Comparison of ENCODE assay signal across 18 mouse cellular contexts in the genomic region with DNA sequence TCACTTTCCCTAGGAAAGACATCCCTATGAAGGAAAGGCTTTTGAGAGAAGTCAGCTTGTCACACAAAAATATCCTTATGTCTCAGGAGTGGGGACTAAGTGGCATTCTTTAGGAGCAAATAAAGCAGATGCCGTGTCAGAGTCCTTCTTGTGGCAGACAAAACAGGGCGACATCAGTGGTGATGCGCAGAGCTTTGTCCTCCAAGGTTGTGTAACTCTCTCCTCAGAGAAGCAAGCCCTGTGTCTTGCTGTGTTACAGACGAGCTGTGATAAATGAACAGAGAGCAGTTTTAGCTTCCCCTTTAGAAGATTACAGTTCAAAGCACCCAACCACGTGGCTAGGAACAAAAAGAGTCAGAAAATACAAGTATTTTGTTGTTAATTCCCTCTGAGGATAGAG.
A peak's percentile ranks its signal among the peaks of the same experiment; 100 is the strongest.
DNase-seq lines count a peak whose midpoint lies in the region; ATAC-seq and TF ChIP-seq lines count a peak whose summit lies in the region.
"Had no signal": no experiment of that assay in that cellular context is flagged by ENCODE, and none has a peak within 500 bp of the region (broad histone marks: within the 10 kb centered on the region; RNA-seq: fewer than 3 reads in every experiment).

No protein-coding gene starts in this region.

- H3K9me3 ChIP-seq in forebrain, embryonic 14.5 days (replicated peaks; ENCODE audit: control insufficient read depth, low read length): no peaks in the 10 kb centered on the region
- no peaks in the 10 kb centered on the region for H3K9me3 ChIP-seq in forebrain, embryonic 16.5 days (ENCODE audit: control insufficient read depth, low read length)
- no peaks in the 10 kb centered on the region for H3K9me3 ChIP-seq in midbrain, embryonic 16.5 days (replicated peaks; ENCODE audit: control insufficient read depth, low read length, poor library complexity, severe bottlenecking)
- H3K9me3 ChIP-seq: heart, embryonic 13.5 days; kidney, embryonic 15.5 days had no signal

- no peak overlapping the region for H3K4me3 ChIP-seq in forebrain, embryonic 14.5 days (ENCODE audit: low read depth, low read length)
- no peak overlapping the region for H3K4me3 ChIP-seq in forebrain, embryonic 16.5 days (replicated peaks; ENCODE audit: low read length)
- no peak overlapping the region for H3K4me3 ChIP-seq in layer of hippocampus, adult 2 months
- no peak overlapping the region for H3K4me3 ChIP-seq in cortical plate, adult 2 months (ENCODE audit: insufficient read depth, low read length)
- no peak overlapping the region for H3K4me3 ChIP-seq in midbrain, embryonic 16.5 days (ENCODE audit: low read depth, low read length)
- H3K4me3 ChIP-seq: heart, embryonic 13.5 days; kidney, embryonic 15.5 days had no signal

- no peak for TF ChIP-seq CTCF in layer of hippocampus, adult 2 months (conservative IDR thresholded peaks at IDR 0.05)
- no peak for TF ChIP-seq CTCF in cortical plate, adult 2 months (IDR thresholded peaks at IDR 0.05; ENCODE audit: extremely low read depth, insufficient read depth, low read length)

- 45% methylated on average over 5 of the region's 5 CpGs for WGBS in forebrain, embryonic 14.5 days
- 47% methylated on average over 5 of the region's 5 CpGs for WGBS in forebrain, embryonic 16.5 days
- WGBS in midbrain, embryonic 16.5 days: 29% methylated on average over 5 of the region's 5 CpGs

- no peak for ATAC-seq in forebrain, embryonic 14.5 days
- ATAC-seq in forebrain, embryonic 16.5 days: no peak
- no peak for ATAC-seq in midbrain, embryonic 16.5 days
- no peak for ATAC-seq in erythroblast, adult 5-6 weeks (replicated peaks; ENCODE audit: low FRiP score, poor library complexity, severe bottlenecking)
- ATAC-seq: CD4-positive, CD25-positive, alpha-beta regulatory T cell, adult 4 months; hindbrain, postnatal 0 days; intestine, postnatal 0 days had no signal

- peaks cover 23% of the 10 kb centered on the region for H3K4me1 ChIP-seq in forebrain, embryonic 14.5 days (ENCODE audit: control insufficient read depth, insufficient read depth, low read length)
- peaks cover 21% of the 10 kb centered on the region for H3K4me1 ChIP-seq in forebrain, embryonic 16.5 days (replicated peaks; ENCODE audit: control insufficient read depth, insufficient read depth, low read length)
- H3K4me1 ChIP-seq in cortical plate, adult 2 months (ENCODE audit: control insufficient read depth, insufficient read depth, low read length): peaks cover 14% of the 10 kb centered on the region; the same call in 1 of the 2 replicates
- H3K4me1 ChIP-seq in midbrain, embryonic 16.5 days (ENCODE audit: control insufficient read depth, insufficient read depth, low read length): peaks cover 38% of the 10 kb centered on the region
- H3K4me1 ChIP-seq: kidney, embryonic 15.5 days had no signal

- H3K9ac ChIP-seq in forebrain, embryonic 14.5 days (ENCODE audit: low read length): no peak overlapping the region
- no peak overlapping the region for H3K9ac ChIP-seq in forebrain, embryonic 16.5 days (replicated peaks; ENCODE audit: low read depth, low read length)
- H3K9ac ChIP-seq in midbrain, embryonic 16.5 days (ENCODE audit: low read depth, low read length): peak overlapping the region; percentile 26; the same call in 1 of the 2 replicates
- H3K9ac ChIP-seq: heart, embryonic 13.5 days; kidney, embryonic 15.5 days had no signal

- peak overlapping the region; percentile 46; the same call in 1 of the 2 replicates for H3K27ac ChIP-seq in forebrain, embryonic 14.5 days (ENCODE audit: low read depth, low read length)
- no peak overlapping the region for H3K27ac ChIP-seq in forebrain, embryonic 16.5 days (ENCODE audit: low read length)
- peak overlapping the region; percentile 61; the same call in 1 of the 2 replicates for H3K27ac ChIP-seq in layer of hippocampus, adult 2 months
- peak overlapping the region; percentile 60; the same call in 1 of the 2 replicates for H3K27ac ChIP-seq in cortical plate, adult 2 months (ENCODE audit: insufficient read depth, low read length)
- peak overlapping the region; percentile 67 for H3K27ac ChIP-seq in midbrain, embryonic 16.5 days (ENCODE audit: low read length)
- H3K27ac ChIP-seq: heart, embryonic 13.5 days; hindbrain, postnatal 0 days; kidney, embryonic 15.5 days had no signal

- no peak overlapping the region for H3K4me2 ChIP-seq in forebrain, embryonic 14.5 days (ENCODE audit: low read length)
- no peak overlapping the region for H3K4me2 ChIP-seq in forebrain, embryonic 16.5 days (ENCODE audit: low read length)
- no peak overlapping the region for H3K4me2 ChIP-seq in midbrain, embryonic 16.5 days (ENCODE audit: low read length)
- H3K4me2 ChIP-seq: heart, embryonic 13.5 days; kidney, embryonic 15.5 days had no signal

- H3K27me3 ChIP-seq in forebrain, embryonic 14.5 days (replicated peaks; ENCODE audit: control insufficient read depth, insufficient read depth, low read length): no peaks in the 10 kb centered on the region
- H3K27me3 ChIP-seq in forebrain, embryonic 16.5 days (replicated peaks; ENCODE audit: control insufficient read depth, insufficient read depth, low read length): no peaks in the 10 kb centered on the region
- H3K27me3 ChIP-seq in midbrain, embryonic 16.5 days (ENCODE audit: control insufficient read depth, insufficient read depth, low read depth, low read length): no peaks in the 10 kb centered on the region
- H3K27me3 ChIP-seq: heart, embryonic 13.5 days; kidney, embryonic 15.5 days had no signal

- no peak for DNase-seq in forebrain, embryonic 14.5 days (ENCODE audit: low spot score)
- DNase-seq in layer of hippocampus, adult 2 months (ENCODE audit: low spot score in 2 of 2): no peak
- DNase-seq in layer of hippocampus, postnatal 25 days (ENCODE audit: extremely low spot score in 1 of 2, low spot score in 1 of 2): no peak
- no peak for DNase-seq in retina, embryonic 14.5 days (ENCODE audit: low spot score)
- DNase-seq: adrenal gland, postnatal 14 days; cerebellum, postnatal 10 days; heart, postnatal 14 days; kidney, postnatal 36 days; lung, postnatal 4 days had no signal

- H3K36me3 ChIP-seq in forebrain, embryonic 14.5 days (ENCODE audit: control insufficient read depth, insufficient read depth, low read length): no peaks in the 10 kb centered on the region
- H3K36me3 ChIP-seq in forebrain, embryonic 16.5 days (ENCODE audit: control insufficient read depth, insufficient read depth): no peaks in the 10 kb centered on the region
- H3K36me3 ChIP-seq in midbrain, embryonic 16.5 days (ENCODE audit: control insufficient read depth, insufficient read depth, low read length): no peaks in the 10 kb centered on the region
- H3K36me3 ChIP-seq: heart, embryonic 13.5 days; kidney, embryonic 15.5 days had no signal

- no peak for TF ChIP-seq POLR2A in cortical plate, adult 2 months (IDR thresholded peaks at IDR 0.05; ENCODE audit: extremely low read depth, insufficient read depth, low read length)
